Mouse (Mus musculus): ENCODE measurements around the gene Slc4a2.
A peak's percentile ranks its signal among the peaks of the same experiment; 100 is the strongest.
"Not testable (repeated sequence)": the region's sequence is repeated elsewhere in the genome, so short reads cannot be mapped to it uniquely, and the experiment has no call there.

Gene Slc4a2

GRCm38 (mm10) chr5:24394165-24394894 lies 29.3 kb upstream of the Slc4a2 start:
- DNase-seq (ENCODE audit: low spot score): peak; percentile 95

DNA sequence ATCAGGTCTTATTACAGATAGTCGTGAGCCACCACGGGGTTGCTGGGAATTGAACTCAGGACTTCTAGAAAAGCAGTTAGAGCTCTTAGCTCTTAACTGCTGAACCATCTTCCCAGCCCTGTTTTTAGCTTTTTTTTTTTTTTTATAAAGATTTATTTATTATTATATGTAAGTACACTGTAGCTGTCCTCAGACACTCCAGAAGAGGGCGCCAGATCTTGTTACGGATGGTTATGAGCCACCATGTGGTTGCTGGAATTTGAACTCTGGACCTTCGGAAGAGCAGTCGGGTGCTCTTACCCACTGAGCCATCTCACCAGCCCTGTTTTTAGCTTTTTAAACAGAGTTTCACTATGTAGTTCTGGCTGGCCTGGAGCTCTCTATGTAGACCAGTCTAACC lies 27.4 kb upstream of the Slc4a2 start:
- not testable (repeated sequence) for DNase-seq (ENCODE audit: low spot score)

- no peak for DNase-seq (ENCODE audit: low spot score)
Measured at GRCm38 (mm10) chr5:24399686-24400085, 24.0 kb upstream of the Slc4a2 start.

DNA sequence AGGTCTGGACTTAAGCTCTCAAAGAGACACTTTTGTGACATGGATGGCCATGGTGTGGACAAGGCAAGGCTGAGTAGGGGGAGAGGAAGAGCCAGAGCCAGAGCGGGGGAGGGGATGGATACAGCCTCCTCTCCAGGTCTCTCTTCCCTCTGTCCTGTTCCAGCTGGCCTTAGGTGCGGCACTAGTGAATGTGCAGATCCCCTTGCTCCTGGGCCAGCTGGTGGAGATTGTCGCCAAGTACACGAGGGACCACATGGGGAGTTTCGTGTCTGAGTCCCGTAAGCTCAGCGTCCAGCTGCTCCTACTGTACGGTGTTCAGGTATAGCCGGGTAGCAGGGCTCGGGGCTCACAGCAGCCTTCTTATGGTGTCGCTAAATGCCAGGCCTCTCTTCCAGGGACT lies 23.3 kb upstream of the Slc4a2 start:
- DNase-seq (ENCODE audit: low spot score): no peak

DNA sequence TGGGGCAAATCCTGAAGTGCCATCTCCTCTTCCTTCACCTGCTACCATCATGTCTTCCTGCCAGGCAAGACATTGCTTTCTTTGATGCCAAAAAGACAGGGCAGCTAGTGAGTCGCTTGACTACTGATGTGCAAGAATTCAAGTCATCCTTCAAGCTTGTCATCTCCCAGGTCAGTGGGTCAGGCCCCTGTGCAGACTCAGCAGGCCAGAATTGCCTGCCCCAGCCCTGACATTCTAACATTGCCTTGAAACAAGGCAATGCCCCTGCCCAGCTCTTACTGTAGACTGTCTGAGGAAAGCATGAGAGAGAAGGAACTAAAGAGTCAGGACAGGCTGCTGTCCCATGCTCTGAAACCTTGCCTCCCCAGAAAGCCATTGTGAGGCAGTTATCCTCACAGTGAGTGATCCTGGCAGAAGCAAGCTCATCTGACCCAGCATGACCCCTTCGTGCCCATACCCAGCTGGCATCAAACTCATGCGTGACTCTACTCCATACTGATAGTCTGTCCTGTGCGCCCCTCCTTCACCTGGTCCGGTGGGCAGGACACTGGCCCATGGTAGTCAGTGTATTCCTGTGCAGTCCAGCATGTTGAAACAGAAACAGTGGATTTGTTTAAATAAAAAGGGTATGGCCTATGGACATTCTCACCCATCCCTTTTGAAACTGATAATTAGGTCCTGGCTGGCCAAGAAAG lies 22.6 kb upstream of the Slc4a2 start:
- no peak for DNase-seq (ENCODE audit: low spot score)

DNA sequence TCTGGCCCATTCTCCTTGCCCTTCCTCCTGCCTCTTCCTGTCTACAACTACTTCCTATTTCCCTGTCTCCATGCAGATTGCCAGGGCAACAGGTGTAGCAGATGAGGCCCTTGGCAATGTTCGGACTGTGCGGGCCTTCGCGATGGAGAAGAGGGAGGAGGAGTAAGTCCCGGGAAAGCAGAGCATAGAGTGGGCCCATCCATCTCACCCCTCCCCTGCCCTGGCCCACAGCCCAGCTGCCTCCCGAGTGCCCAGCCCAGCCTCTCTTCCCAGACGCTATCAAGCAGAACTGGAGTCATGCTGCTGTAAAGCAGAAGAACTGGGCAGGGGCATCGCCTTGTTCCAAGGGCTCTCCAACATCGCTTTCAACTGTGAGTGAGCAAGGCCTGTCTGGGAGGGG lies 21.7 kb upstream of the Slc4a2 start:
- DNase-seq (ENCODE audit: low spot score): no peak

DNA sequence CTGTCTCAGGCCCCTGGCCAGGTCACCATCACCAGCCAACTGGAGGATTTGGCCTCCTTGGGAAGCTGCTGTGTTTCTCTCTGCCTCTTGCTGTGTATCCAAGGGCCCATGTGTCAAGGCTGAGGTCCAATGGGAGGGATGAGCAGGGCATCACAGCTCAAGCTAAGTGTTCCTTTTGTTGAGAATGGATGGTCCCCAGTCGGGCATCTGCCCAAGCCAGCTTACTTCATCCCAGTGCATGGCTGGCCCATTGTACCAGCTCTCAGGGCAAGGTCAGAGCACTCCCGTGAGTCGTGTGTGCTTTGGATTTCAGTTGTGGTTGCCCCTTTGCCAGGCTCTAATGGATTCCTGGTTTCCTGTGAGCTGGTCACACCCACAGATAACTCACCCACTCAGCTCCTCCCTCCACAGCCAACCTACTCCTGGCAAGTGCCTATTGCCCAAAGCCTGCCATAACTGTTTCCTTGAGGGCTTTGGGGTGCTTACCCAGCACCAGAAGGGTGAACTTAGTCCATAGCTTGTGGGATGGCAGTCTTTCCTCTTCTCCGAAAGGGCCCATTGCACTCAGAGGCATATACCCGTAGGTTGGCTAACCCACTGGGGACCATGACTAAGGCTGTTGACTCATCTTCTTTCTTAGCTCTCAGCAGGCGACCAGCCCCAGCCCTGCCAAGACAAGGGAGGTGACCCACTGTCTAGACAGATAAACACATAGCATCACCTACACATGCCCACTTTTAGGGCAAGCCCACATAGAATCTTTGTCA lies 18.9 kb upstream of the Slc4a2 start:
- DNase-seq (ENCODE audit: low spot score): no peak

- no peak for DNase-seq (ENCODE audit: low spot score)
Measured at GRCm38 (mm10) chr5:24405389-24405876, 18.2 kb upstream of the Slc4a2 start.

GRCm38 (mm10) chr5:24408651-24409050 lies 15.0 kb upstream of the Slc4a2 start:
- no peak for DNase-seq (ENCODE audit: low spot score)

- DNase-seq (ENCODE audit: low spot score): no peak
Measured at GRCm38 (mm10) chr5:24409466-24409865, 14.2 kb upstream of the Slc4a2 start.

DNA sequence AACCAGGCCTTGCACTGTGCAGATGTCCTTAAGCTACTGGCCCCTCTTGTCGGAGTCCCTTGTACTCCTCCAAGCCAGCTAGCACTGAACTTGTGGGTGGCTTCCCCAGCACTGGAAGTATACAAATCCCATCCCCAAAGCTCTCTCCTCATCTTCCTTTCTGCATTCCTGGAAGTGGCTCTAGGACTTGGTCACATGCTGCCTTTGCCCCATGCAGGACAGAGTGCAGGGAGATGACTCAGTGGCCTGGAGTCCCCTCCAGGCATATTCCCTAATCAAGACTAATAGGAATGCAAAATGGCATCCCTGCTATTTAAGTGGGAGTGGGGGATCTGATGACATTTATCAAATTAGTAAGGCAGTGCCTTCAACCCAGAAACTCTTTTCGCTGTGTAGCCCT lies 11.6 kb upstream of the Slc4a2 start:
- no peak for DNase-seq (ENCODE audit: low spot score)

GRCm38 (mm10) chr5:24413042-24413693 lies 10.5 kb upstream of the Slc4a2 start, which contains the start of gene Asic3:
Gene Asic3, plus strand, starts transcription at chr5:24413392.
- DNase-seq (ENCODE audit: low spot score): no peak

GRCm38 (mm10) chr5:24413938-24414337 lies 9.7 kb upstream of the Slc4a2 start:
- DNase-seq (ENCODE audit: low spot score): no peak

- DNase-seq (ENCODE audit: low spot score): peak; percentile 83
Measured at GRCm38 (mm10) chr5:24416222-24416736, 7.4 kb upstream of the Slc4a2 start.

DNA sequence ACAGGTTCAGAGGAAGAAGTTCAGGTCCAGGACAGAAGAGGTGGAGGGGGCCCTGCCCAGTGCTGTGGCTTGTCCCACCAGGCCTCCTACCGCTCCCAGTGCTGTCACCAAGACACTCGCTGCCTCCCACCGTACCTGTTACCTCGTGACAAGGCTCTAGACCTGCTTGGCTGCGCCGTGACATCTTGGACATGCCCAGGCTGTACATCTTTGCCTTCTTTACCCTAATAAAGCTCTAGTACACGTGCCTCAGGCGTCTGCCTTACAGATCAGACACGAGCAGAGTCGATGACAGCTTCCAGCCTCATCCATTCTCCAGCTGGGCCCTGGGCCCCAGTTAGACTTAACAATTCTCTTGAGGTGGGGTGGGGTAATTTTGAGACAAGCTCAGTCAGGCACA lies 6.0 kb upstream of the Slc4a2 start:
- DNase-seq (ENCODE audit: low spot score): no peak

GRCm38 (mm10) chr5:24420381-24420780 lies 3.3 kb upstream of the Slc4a2 start:
- DNase-seq (ENCODE audit: low spot score): no peak

DNA sequence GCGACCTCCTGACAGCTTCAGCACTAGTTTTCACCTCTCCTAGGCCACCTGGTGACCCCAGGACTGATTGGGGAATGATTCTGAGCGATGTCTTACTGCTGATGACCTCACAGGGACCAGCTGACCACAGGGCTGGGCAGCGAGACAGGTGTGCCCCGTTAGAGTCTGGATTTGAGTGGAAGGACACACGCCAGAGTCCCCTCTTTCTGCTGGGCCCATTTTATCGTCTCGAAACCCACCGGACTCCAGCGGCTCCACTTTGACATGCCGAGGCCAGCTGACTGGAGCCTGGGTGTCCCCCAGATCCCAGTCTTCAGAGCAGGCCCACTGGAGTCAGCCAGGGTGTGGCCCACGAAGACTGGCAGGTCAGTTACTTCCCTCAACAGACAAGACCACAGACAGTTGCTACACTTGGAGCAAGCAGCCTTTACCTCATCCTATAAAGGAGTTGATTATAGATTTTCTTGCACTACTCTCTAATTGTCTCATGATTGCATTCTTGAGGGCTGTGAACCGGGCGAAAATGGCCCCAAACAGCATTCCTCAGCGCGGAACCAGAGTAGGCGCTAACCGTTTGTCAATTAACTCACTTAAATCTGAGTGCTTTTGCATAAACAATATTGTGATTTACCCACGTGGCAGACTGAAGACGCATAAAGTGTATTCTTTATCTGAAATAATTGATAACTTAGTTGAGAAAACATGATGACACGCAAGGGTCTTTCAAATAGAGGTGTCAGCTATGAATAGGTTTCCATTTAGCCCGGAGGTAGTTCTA lies 556 bp downstream of the Slc4a2 start:
- DNase-seq (ENCODE audit: low spot score): no peak

- DNase-seq (ENCODE audit: low spot score): peak; percentile 91
Measured at GRCm38 (mm10) chr5:24424861-24425411, 1.3 kb downstream of the Slc4a2 start.

DNA sequence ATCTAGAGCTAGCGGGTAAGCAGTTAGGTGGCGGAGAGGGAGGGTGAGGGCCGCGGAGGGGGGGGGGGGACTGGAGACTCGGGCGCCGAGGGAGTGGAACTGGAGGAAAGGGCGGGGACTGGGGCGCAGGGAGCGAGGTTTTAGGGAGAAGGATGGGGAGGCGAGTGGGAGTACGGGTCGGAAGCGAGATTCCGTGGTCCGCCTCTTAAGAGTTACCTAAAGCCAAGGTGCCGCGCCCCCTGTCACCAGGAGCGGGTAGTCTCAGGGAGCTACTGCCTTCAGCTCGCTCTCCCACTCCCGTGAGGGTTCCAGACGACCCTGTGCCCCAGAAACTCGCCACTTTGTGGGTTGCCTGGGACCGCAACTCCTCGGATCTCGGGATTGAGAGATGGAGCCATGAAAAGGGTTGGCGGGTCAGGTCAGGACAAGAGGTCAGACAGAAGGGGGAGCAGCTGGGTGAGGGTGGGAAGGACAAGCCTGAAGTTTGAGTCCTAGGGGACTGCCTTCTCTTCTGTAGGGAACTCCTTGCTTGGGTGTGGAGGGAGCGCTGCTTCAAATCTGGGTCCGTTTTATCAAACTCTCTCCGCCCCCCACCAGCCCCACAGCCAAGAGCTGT lies 1.9 kb downstream of the Slc4a2 start:
- DNase-seq (ENCODE audit: low spot score): no peak

DNA sequence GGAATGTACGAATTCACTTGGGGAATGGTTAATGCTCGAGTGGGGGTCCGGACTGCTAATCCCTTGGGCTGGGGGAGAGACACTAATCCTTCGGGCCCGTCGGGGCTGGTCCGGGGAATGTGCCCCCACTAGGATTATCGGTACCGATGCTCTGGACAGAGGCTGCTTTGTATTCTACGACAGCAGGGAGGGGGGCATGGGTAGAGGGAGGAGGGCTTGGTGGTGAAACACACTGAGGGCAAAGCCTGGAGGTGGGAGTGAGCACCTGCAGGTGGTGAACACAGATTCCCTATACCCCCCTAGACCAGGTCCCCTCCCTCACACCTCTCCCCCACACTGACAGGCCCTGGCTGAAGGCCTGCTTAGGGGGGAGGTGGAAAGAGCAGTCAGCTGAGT lies 2.4 kb downstream of the Slc4a2 start:
- DNase-seq (ENCODE audit: low spot score): no peak

All from testis, postnatal 10 days (tissue).